ENCODE assay signal across 1 mouse cellular context in genomic region chr6:128854024-128854820, GRCm38 (mm10).
TF ChIP-seq lines count a peak whose summit lies in the region.

No protein-coding gene starts in this region.

TF ChIP-seq in C2C12, 6 proteins besides CTCF, POLR2A, EP300 and RAD21 (continued from another document):
- no peak for TF ChIP-seq FOSL1 (IDR thresholded peaks at IDR 0.05; ENCODE audit: insufficient read depth, low read length, poor library complexity, severe bottlenecking)
- TF ChIP-seq MYOG (IDR thresholded peaks at IDR 0.05; ENCODE audit: control insufficient read depth, extremely low read depth, insufficient read length) = no peak
